Mouse (Mus musculus) embryonic facial prominence, embryonic 13.5 days (tissue): Measurements from ENCODE around the gene Ropn1. TPM values are rescaled to one million over a fixed set of nuclear protein-coding genes. Genes with fewer than 3 reads are reported as not detected.

Source experiments
- polyA plus RNA-seq: library from polyadenylated mRNA; unstranded; fragments of >200 nt; fragmentation: Nextera tagmentation; extraction: Ambion mirVana; gene quantifications from 2 replicates; pipeline ENCODE4 v1.2.1, GENCODE M21; 2015

Gene Ropn1
- polyA plus RNA-seq, 1 experiment from 2014 or later, result not detected

Other genes starting within 250 kb of the Ropn1 start
- 18.3 and 20.1 TPM in 2 replicates for gene Kalrn, start 76.4 kb upstream of the Ropn1 start, polyA plus RNA-seq
- 7.4 and 7.6 TPM in 2 replicates for gene Ccdc14, start 40.7 kb downstream of the Ropn1 start, polyA plus RNA-seq
- 12.6 and 13.4 TPM in 2 replicates for gene Mylk, start 95.3 kb downstream of the Ropn1 start, polyA plus RNA-seq